ENCODE assay signal across 8 mouse cellular contexts in the genomic region with DNA sequence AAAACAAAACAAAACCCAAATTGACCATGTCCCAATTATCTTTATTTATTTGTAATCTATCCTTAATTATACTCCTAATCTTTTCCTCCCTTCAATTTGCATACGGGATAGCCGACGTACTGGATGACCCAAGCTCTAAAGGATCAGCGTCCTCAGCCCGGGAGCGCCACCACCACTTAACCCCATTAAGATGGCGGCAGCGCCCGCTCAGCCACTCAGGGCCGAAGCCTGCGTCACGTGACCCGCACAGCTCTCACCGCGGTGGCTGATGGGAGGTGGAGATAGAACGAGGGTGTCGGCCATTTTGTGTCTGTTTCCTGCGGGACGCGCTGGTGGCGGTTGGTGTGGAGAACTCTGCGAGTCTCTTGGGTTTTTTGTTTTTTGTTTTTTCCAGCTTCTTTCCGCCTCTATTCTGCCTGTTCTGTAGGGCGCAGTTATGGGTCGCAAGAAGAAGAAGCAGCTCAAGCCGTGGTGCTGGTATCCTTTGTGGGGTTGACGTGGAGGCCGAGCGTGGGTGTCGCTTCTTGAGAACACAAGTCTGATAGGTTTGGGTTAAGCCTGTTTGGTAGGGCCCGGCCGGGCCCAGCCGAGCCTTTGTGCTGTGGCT. TPM values are rescaled to one million over a fixed set of nuclear protein-coding genes. Genes with fewer than 3 reads are reported as not detected.
DNase-seq lines count a peak whose midpoint lies in the region; ATAC-seq lines count a peak whose summit lies in the region.

A gene (plus strand): TSS at position 261 of the 607 bp plus-strand sequence.

- H3K9me3 ChIP-seq in intestine, embryonic 14.5 days (ENCODE audit: control insufficient read depth, low read length): no peaks in the 10 kb centered on the region

- H3K27me3 ChIP-seq in intestine, embryonic 14.5 days (replicated peaks; ENCODE audit: control insufficient read depth, insufficient read depth, low read length): no peaks in the 10 kb centered on the region

- WGBS in intestine, embryonic 14.5 days: under 1% methylated on average over 33 of the region's 33 CpGs

- intact Hi-C loops in left cerebral cortex, postnatal 14 days (cut with DNase I): no loop called here

- peak within 1 kb of the TSS; percentile 75 for H3K4me2 ChIP-seq in intestine, embryonic 14.5 days (ENCODE audit: low read length)

- peak within 1 kb of the TSS; percentile 100 for H3K9ac ChIP-seq in intestine, embryonic 14.5 days (ENCODE audit: low read length)

- H3K4me1 ChIP-seq in intestine, embryonic 14.5 days (replicated peaks; ENCODE audit: control insufficient read depth, insufficient read depth, low read length): peaks cover 25% of the 10 kb centered on the region

- peak; percentile 95 for ATAC-seq in intestine, embryonic 14.5 days (replicated peaks; ENCODE audit: low FRiP score, low TSS enrichment, low read depth)

- H3K4me3 ChIP-seq in intestine, embryonic 14.5 days (ENCODE audit: low read depth, low read length): peak within 1 kb of the TSS; percentile 98

- peaks cover 27% of the 10 kb centered on the region for H3K36me3 ChIP-seq in intestine, embryonic 14.5 days (ENCODE audit: control insufficient read depth, insufficient read depth, low read length)

- peak; percentile 95 to 96 for DNase-seq in adrenal gland, adult 18-20 months (ENCODE audit: low spot score in 2 of 2)
- peak; percentile 99 for DNase-seq in embryo, embryonic 11 days
- DNase-seq in gastrocnemius, postnatal 25 days: peak; percentile 96
- DNase-seq in intestine, embryonic 14.5 days (ENCODE audit: low spot score): peak; percentile 97
- peak; percentile 98 to 99 for DNase-seq in left cerebral cortex, postnatal 14 days (ENCODE audit: low spot score in 2 of 2)
- DNase-seq in mesoderm, embryonic 11.5 days (ENCODE audit: low read depth, low spot score): peak; percentile 98
- peak; percentile 96 to 97 for DNase-seq in right cerebral cortex, postnatal 36 days (ENCODE audit: low spot score in 2 of 2)
- peak; percentile 95 for DNase-seq in yolk sac, embryonic 10.5 days (ENCODE audit: low spot score)

- peak within 1 kb of the TSS; percentile 90 for H3K27ac ChIP-seq in intestine, embryonic 14.5 days (ENCODE audit: low read depth)

RNA-seq across cellular contexts. Expression of the gene that starts here (rescaled TPM):
- total RNA-seq in adrenal gland, adult 18-20 months (2021): 100 to 1,000 TPM; 115 to 123 TPM
- total RNA-seq in gastrocnemius, postnatal 25 days (2021): 10 to 100 TPM; 48.3 to 54.5 TPM
- polyA plus RNA-seq in intestine, embryonic 14.5 days (2014; fragmentation: Nextera tagmentation; extraction: Ambion mirVana): 223 and 250 TPM in 2 replicates
- total RNA-seq in left cerebral cortex, postnatal 14 days (2021): 100 to 1,000 TPM; 140 to 143 TPM

Comparison
In these comparisons a context has a peak if more than half of its experiments do, and no peak if none do; other contexts are left out.
1. Peak in every context shown above with its lines: DNase-seq, ATAC-seq, H3K4me3 ChIP-seq and H3K27ac ChIP-seq.